Mouse (Mus musculus): ENCODE measurements around the gene Palm2. TPM values are rescaled to one million over a fixed set of nuclear protein-coding genes. Genes with fewer than 3 reads are reported as not detected.
"Not testable (repeated sequence)": the region's sequence is repeated elsewhere in the genome, so short reads cannot be mapped to it uniquely, and the experiment has no call there.

The Palm2 gene
- 11.8 and 14.3 TPM in 2 replicates for polyA plus RNA-seq (2015; fragmentation: Nextera tagmentation; extraction: Ambion mirVana)

DNA sequence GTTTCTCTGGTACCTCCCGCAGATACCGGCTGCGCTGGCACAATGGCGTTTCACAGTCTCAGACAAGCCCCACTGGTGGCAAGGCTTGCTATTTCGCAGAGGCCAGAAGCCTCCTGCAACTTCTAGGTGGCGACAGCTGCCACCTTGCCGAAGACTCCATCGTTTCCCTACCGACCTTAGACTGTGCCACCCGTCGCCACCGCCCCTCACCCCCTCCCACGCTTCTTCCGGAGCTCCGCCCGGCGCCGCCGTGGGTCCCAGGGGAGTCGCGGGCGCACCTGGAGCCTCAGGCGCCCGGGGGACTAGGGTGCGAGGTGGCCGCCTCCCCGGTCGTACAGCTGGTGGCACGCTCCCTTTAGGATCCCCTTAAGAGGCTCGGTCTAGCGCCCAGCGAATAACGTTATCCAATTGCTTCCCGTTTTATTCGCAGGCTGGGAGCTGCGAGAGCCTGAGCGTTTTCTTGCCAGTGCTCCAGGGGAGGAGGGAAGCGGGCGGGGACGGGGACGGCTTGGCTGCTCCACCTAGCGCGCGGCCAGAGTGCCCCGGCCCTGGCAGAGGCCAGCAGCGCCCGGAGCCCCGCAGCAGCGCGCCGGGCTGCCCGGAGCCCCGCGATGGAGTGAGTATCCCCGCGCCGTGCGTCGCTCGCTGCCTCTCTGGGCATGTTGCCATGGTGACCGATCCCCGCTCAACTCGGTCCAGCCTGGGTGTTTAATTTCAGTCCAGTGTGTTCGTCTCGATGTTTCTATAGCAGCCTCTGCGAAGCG is at the start of gene Palm2:
Palm2 (plus strand) TSS at position 307 of the 764 bp plus-strand sequence.
- H3K4me3 ChIP-seq (ENCODE audit: low read length): peak within 1 kb of the TSS; percentile 58
- under 1% methylated on average over 65 of the region's 67 CpGs for WGBS
- H3K9ac ChIP-seq (ENCODE audit: low read length): peak within 1 kb of the TSS; percentile 63
- ATAC-seq (replicated peaks; ENCODE audit: extremely low read depth, insufficient read depth, low FRiP score): peak; percentile 79
- H3K4me1 ChIP-seq (ENCODE audit: control insufficient read depth, insufficient read depth, low read length): peaks cover 10% of the 10 kb centered on the region
- no peaks in the 10 kb centered on the region for H3K9me3 ChIP-seq (replicated peaks; ENCODE audit: control insufficient read depth, low read length)
- no peak within 1 kb of the TSS for H3K27ac ChIP-seq (ENCODE audit: low read length)
- H3K27me3 ChIP-seq (ENCODE audit: control insufficient read depth, insufficient read depth, low read length): peaks cover 37% of the 10 kb centered on the region
- no peaks in the 10 kb centered on the region for H3K36me3 ChIP-seq (ENCODE audit: control insufficient read depth, insufficient read depth)
- H3K4me2 ChIP-seq (ENCODE audit: low read depth, low read length): peak within 1 kb of the TSS; percentile 91

DNA sequence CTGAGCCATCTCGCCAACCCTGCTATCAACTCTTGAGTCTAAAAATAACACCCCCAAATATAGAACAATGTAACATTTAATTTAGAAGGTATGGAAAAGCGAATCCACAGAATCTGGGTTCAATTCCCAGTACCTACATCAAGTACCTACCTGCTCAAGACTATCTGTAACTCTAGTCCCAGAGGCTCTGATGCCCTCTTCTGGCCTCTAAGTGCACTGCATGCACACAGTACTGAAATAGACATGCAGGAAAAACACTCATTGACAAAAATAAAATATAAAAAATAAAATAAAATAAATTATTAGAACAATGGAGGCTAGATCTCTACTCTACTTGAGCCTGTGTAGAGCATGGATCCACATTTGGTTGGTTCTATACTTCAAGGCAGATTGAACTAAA is 49.7 kb upstream of the Palm2 start:
- Histone ChIP-seq H3K27ac (ENCODE audit: low read length) (no peak overlapping the region), H3K4me2 (ENCODE audit: low read depth, low read length) (no peak overlapping the region), H3K4me3 (ENCODE audit: low read length) (no peak overlapping the region), H3K9ac (ENCODE audit: low read length) (no peak overlapping the region), H3K9me3 (replicated peaks; ENCODE audit: control insufficient read depth, low read length) (no peaks in the 10 kb centered on the region), H3K27me3 (ENCODE audit: control insufficient read depth, insufficient read depth, low read length) (no peaks in the 10 kb centered on the region), H3K4me1 (ENCODE audit: control insufficient read depth, insufficient read depth, low read length) (no peaks in the 10 kb centered on the region), H3K36me3 (ENCODE audit: control insufficient read depth, insufficient read depth) (no peaks in the 10 kb centered on the region)
- no peak for ATAC-seq (replicated peaks; ENCODE audit: extremely low read depth, insufficient read depth, low FRiP score)
- WGBS: 75% methylated on average over 2 of the region's 2 CpGs

DNA sequence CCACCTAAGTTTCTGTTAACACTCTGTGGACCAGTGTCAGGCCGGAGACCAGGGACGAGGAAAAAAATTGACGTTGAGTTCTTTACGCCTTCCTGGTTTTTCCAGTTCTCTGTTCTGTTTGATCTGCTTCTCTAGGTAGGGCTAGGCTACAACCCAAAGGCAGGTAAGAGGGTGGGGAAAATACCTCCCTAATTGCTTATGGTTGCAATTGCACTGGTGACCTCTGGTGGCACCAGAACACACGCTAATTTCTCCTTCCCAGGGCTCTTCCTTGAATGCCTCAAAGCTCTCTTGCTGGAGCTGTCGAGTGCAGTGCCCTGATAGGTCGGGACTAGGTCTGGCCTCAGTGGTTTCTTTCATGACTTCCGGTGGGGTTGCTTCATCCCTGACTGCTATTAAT is 42.9 kb upstream of the Palm2 start:
- no peak for ATAC-seq (replicated peaks; ENCODE audit: extremely low read depth, insufficient read depth, low FRiP score)
- no peaks in the 10 kb centered on the region for H3K36me3 ChIP-seq (ENCODE audit: control insufficient read depth, insufficient read depth)
- no peak overlapping the region for H3K9ac ChIP-seq (ENCODE audit: low read length)
- 0 out of 2 replicates have a peak, but pooled peaks cover 3% of the 10 kb centered on the region for H3K9me3 ChIP-seq (replicated peaks; ENCODE audit: control insufficient read depth, low read length)
- H3K27ac ChIP-seq (ENCODE audit: low read length): no peak overlapping the region
- no peak overlapping the region for H3K4me3 ChIP-seq (ENCODE audit: low read length)
- H3K4me1 ChIP-seq (ENCODE audit: control insufficient read depth, insufficient read depth, low read length): no peaks in the 10 kb centered on the region
- 54% methylated on average over 8 of the region's 8 CpGs for WGBS
- no peaks in the 10 kb centered on the region for H3K27me3 ChIP-seq (ENCODE audit: control insufficient read depth, insufficient read depth, low read length)
- no peak overlapping the region for H3K4me2 ChIP-seq (ENCODE audit: low read depth, low read length)

DNA sequence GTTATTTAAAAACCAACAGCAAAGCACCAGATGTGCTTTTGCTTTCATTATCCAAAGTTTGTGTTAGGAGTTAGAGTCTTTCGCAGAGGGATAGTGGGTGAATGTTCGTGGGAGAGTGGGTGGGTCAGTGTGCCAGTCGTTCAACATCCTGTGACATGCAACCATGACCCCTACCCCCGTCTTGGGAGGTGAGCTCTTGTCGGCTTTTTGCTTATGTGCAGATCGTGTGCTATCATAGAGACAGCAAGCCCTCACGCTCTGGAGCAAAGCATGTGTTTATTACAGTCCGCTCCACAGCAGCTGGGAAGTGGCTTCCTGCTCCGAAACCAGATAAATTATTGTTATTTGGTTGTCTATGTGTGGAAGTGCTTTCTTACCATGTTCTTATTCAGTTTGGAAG is 37.6 kb upstream of the Palm2 start:
- Histone ChIP-seq H3K36me3 (ENCODE audit: control insufficient read depth, insufficient read depth) (no peaks in the 10 kb centered on the region), H3K27me3 (ENCODE audit: control insufficient read depth, insufficient read depth, low read length) (no peaks in the 10 kb centered on the region), H3K27ac (ENCODE audit: low read length) (no peak overlapping the region), H3K4me2 (ENCODE audit: low read depth, low read length) (no peak overlapping the region), H3K9me3 (replicated peaks; ENCODE audit: control insufficient read depth, low read length) (0 out of 2 replicates have a peak, but pooled peaks cover 3% of the 10 kb centered on the region), H3K4me1 (ENCODE audit: control insufficient read depth, insufficient read depth, low read length) (no peaks in the 10 kb centered on the region), H3K4me3 (ENCODE audit: low read length) (no peak overlapping the region), H3K9ac (ENCODE audit: low read length) (no peak overlapping the region)
- whole genome bisulfite sequencing: 66% methylated on average over 9 of the region's 9 CpGs
- no peak for ATAC-seq (replicated peaks; ENCODE audit: extremely low read depth, insufficient read depth, low FRiP score)

DNA sequence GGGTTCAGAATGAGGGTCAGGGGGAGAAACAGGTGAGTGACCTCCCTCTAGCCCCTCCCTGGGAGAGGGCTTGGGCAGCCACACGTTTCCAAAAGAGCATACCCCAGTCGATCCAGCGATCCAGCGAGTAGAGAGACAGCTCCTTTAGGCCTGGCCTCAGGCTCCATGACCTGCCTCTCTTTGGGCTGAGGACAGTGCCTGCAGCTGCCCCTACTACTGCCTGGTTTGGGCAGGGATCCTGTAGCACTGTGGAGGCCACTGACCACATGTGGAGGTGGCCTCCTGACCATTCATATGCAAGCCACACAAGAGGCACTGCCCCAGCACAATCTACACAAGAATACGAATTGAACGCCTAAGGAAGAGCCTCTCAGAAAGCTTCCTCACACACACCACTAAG is 21.7 kb upstream of the Palm2 start:
- WGBS: 47% methylated on average over 6 of the region's 6 CpGs
- H3K36me3 ChIP-seq (ENCODE audit: control insufficient read depth, insufficient read depth); H3K4me3 ChIP-seq (ENCODE audit: low read length); ATAC-seq (replicated peaks; ENCODE audit: extremely low read depth, insufficient read depth, low FRiP score); H3K27me3 ChIP-seq (ENCODE audit: control insufficient read depth, insufficient read depth, low read length); H3K9me3 ChIP-seq (replicated peaks; ENCODE audit: control insufficient read depth, low read length); H3K4me2 ChIP-seq (ENCODE audit: low read depth, low read length); H3K4me1 ChIP-seq (ENCODE audit: control insufficient read depth, insufficient read depth, low read length); H3K9ac ChIP-seq (ENCODE audit: low read length); H3K27ac ChIP-seq (ENCODE audit: low read length): not testable (repeated sequence)

DNA sequence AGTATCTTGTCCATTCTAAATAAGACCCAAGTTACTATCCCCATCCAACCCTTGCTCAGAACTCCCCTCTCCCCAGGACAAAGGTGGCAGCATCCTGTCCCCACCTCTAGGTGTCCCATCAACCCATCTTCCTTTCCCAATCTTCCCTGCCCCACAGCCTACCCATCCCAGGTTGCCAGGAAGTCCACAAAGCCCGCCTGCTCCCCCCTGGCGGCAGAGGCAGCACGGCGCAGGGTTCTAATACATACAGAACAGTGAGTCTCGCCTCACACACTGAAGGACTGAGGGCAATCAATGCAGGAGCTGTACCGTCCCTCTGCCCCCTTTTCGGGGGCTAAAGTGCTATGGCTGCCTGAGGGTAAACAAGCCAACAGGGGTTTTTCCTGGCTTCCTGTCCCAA is 21.0 kb upstream of the Palm2 start:
- H3K27ac ChIP-seq (ENCODE audit: low read length): no peak overlapping the region
- no peaks in the 10 kb centered on the region for H3K9me3 ChIP-seq (replicated peaks; ENCODE audit: control insufficient read depth, low read length)
- no peak overlapping the region for H3K9ac ChIP-seq (ENCODE audit: low read length)
- H3K4me2 ChIP-seq (ENCODE audit: low read depth, low read length): no peak overlapping the region
- H3K27me3 ChIP-seq (ENCODE audit: control insufficient read depth, insufficient read depth, low read length): 0 out of 2 replicates have a peak, but pooled peaks cover 2% of the 10 kb centered on the region
- no peaks in the 10 kb centered on the region for H3K4me1 ChIP-seq (ENCODE audit: control insufficient read depth, insufficient read depth, low read length)
- 47% methylated on average over 7 of the region's 7 CpGs for WGBS
- ATAC-seq (replicated peaks; ENCODE audit: extremely low read depth, insufficient read depth, low FRiP score): no peak
- H3K36me3 ChIP-seq (ENCODE audit: control insufficient read depth, insufficient read depth): no peaks in the 10 kb centered on the region
- no peak overlapping the region for H3K4me3 ChIP-seq (ENCODE audit: low read length)

DNA sequence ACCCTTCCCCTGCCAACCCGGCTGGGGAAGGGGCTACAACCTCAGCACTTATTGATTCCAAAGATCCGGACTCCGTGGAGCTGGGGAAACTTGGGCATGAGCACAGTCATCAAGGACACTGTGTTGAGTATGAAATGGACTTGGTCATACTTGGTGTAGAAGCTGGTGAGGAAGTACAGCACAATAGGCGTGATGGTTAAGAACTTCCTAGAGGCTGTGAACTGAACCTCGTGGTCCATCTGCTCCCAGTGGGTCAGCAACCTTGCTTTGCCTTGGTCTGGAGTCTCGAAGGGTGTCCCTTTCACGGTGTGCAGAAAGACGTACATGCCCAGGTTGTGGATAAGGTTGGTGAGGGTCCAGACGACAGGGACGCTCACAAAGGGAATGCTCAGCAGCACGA is 20.4 kb upstream of the Palm2 start:
- WGBS: 87% methylated on average over 11 of the region's 11 CpGs
- not testable (repeated sequence) for H3K27me3 ChIP-seq (ENCODE audit: control insufficient read depth, insufficient read depth, low read length)

DNA sequence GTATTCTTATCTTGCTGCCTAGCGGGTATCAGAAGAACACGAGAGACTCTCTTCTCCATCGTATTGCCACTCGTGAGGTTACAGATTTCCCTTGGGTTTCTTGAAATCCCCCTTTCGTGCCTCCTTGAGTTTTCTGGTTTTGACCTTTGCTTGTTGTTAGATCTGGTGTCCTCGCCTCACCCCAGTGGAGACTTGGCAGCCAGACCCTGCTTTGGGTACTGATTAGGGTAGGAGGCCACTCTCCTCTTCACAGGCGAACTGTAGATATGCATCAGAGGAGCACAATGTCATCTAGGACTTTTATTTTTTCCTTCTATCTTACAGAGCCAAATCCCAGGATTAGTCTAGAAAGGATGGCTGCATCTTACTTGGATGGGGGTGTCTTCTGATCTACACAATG is 10.0 kb upstream of the Palm2 start:
- WGBS: 70% methylated on average over 7 of the region's 7 CpGs
- Histone ChIP-seq H3K9ac (ENCODE audit: low read length) (no peak overlapping the region), H3K9me3 (replicated peaks; ENCODE audit: control insufficient read depth, low read length) (no peaks in the 10 kb centered on the region), H3K4me1 (ENCODE audit: control insufficient read depth, insufficient read depth, low read length) (no peaks in the 10 kb centered on the region), H3K36me3 (ENCODE audit: control insufficient read depth, insufficient read depth) (no peaks in the 10 kb centered on the region), H3K4me3 (ENCODE audit: low read length) (no peak overlapping the region), H3K27ac (ENCODE audit: low read length) (no peak overlapping the region), H3K4me2 (ENCODE audit: low read depth, low read length) (no peak overlapping the region), H3K27me3 (ENCODE audit: control insufficient read depth, insufficient read depth, low read length) (peaks cover 2% of the 10 kb centered on the region; the same call in 1 of the 2 replicates)
- no peak for ATAC-seq (replicated peaks; ENCODE audit: extremely low read depth, insufficient read depth, low FRiP score)

More for the DNA sequence above, 20.4 kb upstream of the Palm2 start:
- not testable (repeated sequence) for H3K27ac ChIP-seq (ENCODE audit: low read length); H3K4me3 ChIP-seq (ENCODE audit: low read length); H3K4me1 ChIP-seq (ENCODE audit: control insufficient read depth, insufficient read depth, low read length); H3K36me3 ChIP-seq (ENCODE audit: control insufficient read depth, insufficient read depth); H3K4me2 ChIP-seq (ENCODE audit: low read depth, low read length); H3K9me3 ChIP-seq (replicated peaks; ENCODE audit: control insufficient read depth, low read length); ATAC-seq (replicated peaks; ENCODE audit: extremely low read depth, insufficient read depth, low FRiP score); H3K9ac ChIP-seq (ENCODE audit: low read length)

DNA sequence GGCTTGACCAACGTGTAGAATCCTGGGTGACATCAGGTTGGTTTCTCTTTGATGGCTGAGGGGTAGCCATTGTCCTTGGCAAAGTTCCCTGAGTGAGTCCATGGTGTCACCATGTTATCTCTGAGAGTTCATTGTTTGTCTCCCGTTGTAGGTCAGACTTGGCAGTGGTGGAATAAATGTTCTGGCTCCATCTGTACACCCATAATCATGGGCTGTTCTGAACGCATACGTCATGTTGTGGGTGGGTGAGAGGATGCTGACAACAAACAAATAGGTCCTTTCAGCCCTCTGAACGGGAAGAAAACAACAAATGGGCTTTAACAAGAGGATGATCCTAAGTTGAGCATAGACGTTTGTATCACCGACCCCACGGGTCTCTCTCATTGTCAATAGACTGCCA is 5.7 kb upstream of the Palm2 start:
- H3K4me2 ChIP-seq (ENCODE audit: low read depth, low read length): no peak overlapping the region
- H3K9me3 ChIP-seq (replicated peaks; ENCODE audit: control insufficient read depth, low read length): no peaks in the 10 kb centered on the region
- H3K4me1 ChIP-seq (ENCODE audit: control insufficient read depth, insufficient read depth, low read length): no peaks in the 10 kb centered on the region; the same call in 1 of the 2 replicates
- no peaks in the 10 kb centered on the region for H3K36me3 ChIP-seq (ENCODE audit: control insufficient read depth, insufficient read depth)
- no peak overlapping the region for H3K4me3 ChIP-seq (ENCODE audit: low read length)
- H3K27ac ChIP-seq (ENCODE audit: low read length): no peak overlapping the region
- H3K27me3 ChIP-seq (ENCODE audit: control insufficient read depth, insufficient read depth, low read length): peaks cover 16% of the 10 kb centered on the region
- 60% methylated on average over 8 of the region's 8 CpGs for WGBS
- no peak overlapping the region for H3K9ac ChIP-seq (ENCODE audit: low read length)
- ATAC-seq (replicated peaks; ENCODE audit: extremely low read depth, insufficient read depth, low FRiP score): no peak

Data from heart, embryonic 16.5 days (tissue).